Mouse (Mus musculus): Measurements from ENCODE around the gene Epn2. TPM values are rescaled to one million over a fixed set of nuclear protein-coding genes. Genes with fewer than 3 reads are reported as not detected.

The Epn2 gene
- polyA plus RNA-seq, 1 experiment from 2014 or later: 22.1 TPM

GRCm38 (mm10) chr11:61504713-61505257 lies 74.7 kb downstream of the Epn2 start, which contains the start of gene B9d1:
Gene B9d1 (plus strand): TSS chr11:61505144.
- WGBS: under 1% methylated on average over 39 of the region's 39 CpGs
- peak; percentile 89 for ATAC-seq (replicated peaks; ENCODE audit: low FRiP score, low read depth)
- H3K9me3 ChIP-seq (replicated peaks; ENCODE audit: low read length): no peaks in the 10 kb centered on the region

GRCm38 (mm10) chr11:61503933-61504332 lies 75.6 kb downstream of the Epn2 start:
- TF ChIP-seq CTCF (IDR thresholded peaks at IDR 0.05; ENCODE audit: low read depth): no peak
- Histone ChIP-seq H3K4me1 (replicated peaks; ENCODE audit: insufficient read depth, low read length) (0 out of 2 replicates have a peak, but pooled peaks cover 7% of the 10 kb centered on the region), H3K27me3 (ENCODE audit: insufficient read depth, low read length) (no peaks in the 10 kb centered on the region), H3K9ac (ENCODE audit: low read depth, low read length) (no peak overlapping the region), H3K27ac (no peak overlapping the region), H3K36me3 (ENCODE audit: insufficient read depth, low read length) (no peaks in the 10 kb centered on the region), H3K9me3 (replicated peaks; ENCODE audit: low read length) (no peaks in the 10 kb centered on the region), H3K4me2 (ENCODE audit: low read length) (no peak overlapping the region), H3K4me3 (replicated peaks; ENCODE audit: low read depth, low read length) (no peak overlapping the region)
- ATAC-seq (replicated peaks; ENCODE audit: low FRiP score, low read depth) (no peak), DNase-seq (ENCODE audit: low spot score) (no peak)
- 71% methylated on average over 8 of the region's 8 CpGs for WGBS

More at GRCm38 (mm10) chr11:61504713-61505257, 74.7 kb downstream of the Epn2 start, which contains the start of gene B9d1:
- peak; percentile 96 for DNase-seq (ENCODE audit: low spot score)
- Histone ChIP-seq H3K4me3 (replicated peaks; ENCODE audit: low read depth, low read length) (peak within 1 kb of the TSS; percentile 48), H3K27me3 (ENCODE audit: insufficient read depth, low read length) (no peaks in the 10 kb centered on the region), H3K4me2 (ENCODE audit: low read length) (peak within 1 kb of the TSS; percentile 67), H3K27ac (peak within 1 kb of the TSS; percentile 73), H3K9ac (ENCODE audit: low read depth, low read length) (peak within 1 kb of the TSS; percentile 62), H3K36me3 (ENCODE audit: insufficient read depth, low read length) (no peaks in the 10 kb centered on the region), H3K4me1 (replicated peaks; ENCODE audit: insufficient read depth, low read length) (0 out of 2 replicates have a peak, but pooled peaks cover 7% of the 10 kb centered on the region)
- peak; percentile 98 for TF ChIP-seq CTCF (IDR thresholded peaks at IDR 0.05; ENCODE audit: low read depth)

DNA sequence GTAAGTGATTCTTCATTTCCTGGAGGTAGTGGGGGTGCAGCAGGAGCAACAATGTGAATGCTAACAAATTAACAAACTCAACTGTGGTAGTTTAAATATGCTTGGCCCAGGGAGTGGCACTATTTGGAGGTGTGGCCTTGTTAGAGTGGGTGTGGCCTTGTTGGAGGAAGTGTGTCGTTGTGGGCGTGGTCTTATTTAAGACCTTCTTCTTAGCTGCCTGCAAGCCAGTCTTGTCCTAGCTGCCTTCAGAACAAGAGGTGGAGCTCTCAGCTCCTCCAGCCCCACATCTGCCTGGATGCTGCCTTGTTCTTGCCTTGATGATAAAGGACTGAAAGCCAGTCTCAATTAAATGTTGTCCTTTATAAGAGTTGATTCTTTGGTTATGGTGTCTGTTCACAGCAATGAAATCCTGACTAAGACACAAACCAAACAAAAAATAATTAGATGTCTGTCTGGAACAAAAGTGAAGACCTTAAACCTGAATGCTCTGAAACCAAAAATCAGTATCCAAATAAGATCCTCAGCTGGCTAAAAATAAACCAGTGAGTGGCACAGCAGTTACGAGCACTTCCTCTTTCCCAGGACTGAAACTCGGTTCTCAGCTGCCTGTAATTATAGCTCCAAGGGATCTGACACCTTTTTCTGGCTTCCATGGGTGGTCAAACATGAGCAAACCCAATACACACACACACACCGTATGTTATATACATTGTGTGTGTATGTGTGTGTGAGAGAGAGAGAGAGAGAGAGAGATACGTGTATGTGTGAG lies 80.6 kb downstream of the Epn2 start:
- no peak for TF ChIP-seq CTCF (IDR thresholded peaks at IDR 0.05; ENCODE audit: low read depth)
- ATAC-seq (replicated peaks; ENCODE audit: low FRiP score, low read depth) (no peak), DNase-seq (ENCODE audit: low spot score) (no peak)
- Histone ChIP-seq H3K4me1 (replicated peaks; ENCODE audit: insufficient read depth, low read length) (no peaks in the 10 kb centered on the region; the same call in 1 of the 2 replicates), H3K4me3 (replicated peaks; ENCODE audit: low read depth, low read length) (no peak overlapping the region), H3K27me3 (ENCODE audit: insufficient read depth, low read length) (no peaks in the 10 kb centered on the region), H3K9me3 (replicated peaks; ENCODE audit: low read length) (no peaks in the 10 kb centered on the region), H3K4me2 (ENCODE audit: low read length) (no peak overlapping the region), H3K27ac (no peak overlapping the region), H3K9ac (ENCODE audit: low read depth, low read length) (no peak overlapping the region), H3K36me3 (ENCODE audit: insufficient read depth, low read length) (no peaks in the 10 kb centered on the region)
- WGBS: 65% methylated on average over 6 of the region's 6 CpGs

- Histone ChIP-seq H3K27me3 (ENCODE audit: insufficient read depth, low read length) (no peaks in the 10 kb centered on the region), H3K27ac (no peak overlapping the region), H3K36me3 (ENCODE audit: insufficient read depth, low read length) (no peaks in the 10 kb centered on the region), H3K4me1 (replicated peaks; ENCODE audit: insufficient read depth, low read length) (peaks cover 5% of the 10 kb centered on the region; the same call in 1 of the 2 replicates), H3K9me3 (replicated peaks; ENCODE audit: low read length) (no peaks in the 10 kb centered on the region), H3K4me3 (replicated peaks; ENCODE audit: low read depth, low read length) (no peak overlapping the region), H3K9ac (ENCODE audit: low read depth, low read length) (no peak overlapping the region), H3K4me2 (ENCODE audit: low read length) (no peak overlapping the region)
- 70% methylated on average over 1 of the region's 1 CpGs for WGBS
- no peak for TF ChIP-seq CTCF (IDR thresholded peaks at IDR 0.05; ENCODE audit: low read depth)
- ATAC-seq (replicated peaks; ENCODE audit: low FRiP score, low read depth): no peak
- no peak for DNase-seq (ENCODE audit: low spot score)
Observed at GRCm38 (mm10) chr11:61497490-61497889, 82.0 kb downstream of the Epn2 start.

GRCm38 (mm10) chr11:61495528-61495927 lies 84.0 kb downstream of the Epn2 start:
- WGBS: 71% methylated on average over 2 of the region's 2 CpGs
- ATAC-seq (replicated peaks; ENCODE audit: low FRiP score, low read depth) (no peak), DNase-seq (ENCODE audit: low spot score) (no peak)
- Histone ChIP-seq H3K36me3 (ENCODE audit: insufficient read depth, low read length) (peaks cover 7% of the 10 kb centered on the region; the same call in 1 of the 2 replicates), H3K9me3 (replicated peaks; ENCODE audit: low read length) (no peaks in the 10 kb centered on the region), H3K4me1 (replicated peaks; ENCODE audit: insufficient read depth, low read length) (peaks cover 5% of the 10 kb centered on the region; the same call in 1 of the 2 replicates), H3K4me2 (ENCODE audit: low read length) (no peak overlapping the region), H3K27me3 (ENCODE audit: insufficient read depth, low read length) (no peaks in the 10 kb centered on the region), H3K4me3 (replicated peaks; ENCODE audit: low read depth, low read length) (no peak overlapping the region), H3K9ac (ENCODE audit: low read depth, low read length) (no peak overlapping the region), H3K27ac (no peak overlapping the region)
- TF ChIP-seq CTCF (IDR thresholded peaks at IDR 0.05; ENCODE audit: low read depth): no peak

- Histone ChIP-seq H3K9ac (ENCODE audit: low read depth, low read length) (peak within 1 kb of the TSS; percentile 84), H3K4me2 (ENCODE audit: low read length) (peak within 1 kb of the TSS; percentile 68), H3K4me1 (replicated peaks; ENCODE audit: insufficient read depth, low read length) (peaks cover 5% of the 10 kb centered on the region; the same call in 1 of the 2 replicates), H3K4me3 (replicated peaks; ENCODE audit: low read depth, low read length) (peak within 1 kb of the TSS; percentile 77), H3K27me3 (ENCODE audit: insufficient read depth, low read length) (no peaks in the 10 kb centered on the region), H3K27ac (peak within 1 kb of the TSS; percentile 89), H3K9me3 (replicated peaks; ENCODE audit: low read length) (no peaks in the 10 kb centered on the region), H3K36me3 (ENCODE audit: insufficient read depth, low read length) (peaks cover 15% of the 10 kb centered on the region)
- no peak for TF ChIP-seq CTCF (IDR thresholded peaks at IDR 0.05; ENCODE audit: low read depth)
- ATAC-seq (replicated peaks; ENCODE audit: low FRiP score, low read depth): peak; percentile 93
- DNase-seq (ENCODE audit: low spot score): peak; percentile 99
- WGBS: under 1% methylated on average over 62 of the region's 62 CpGs
Observed at GRCm38 (mm10) chr11:61494129-61494997, 85.1 kb downstream of the Epn2 start, which contains the start of gene Mapk7. Gene Mapk7 (minus strand): TSS chr11:61494406.
